Mouse (Mus musculus) kidney, adult 2 months (tissue): ENCODE measurements at regions not wholly inside any gene's neighbourhood (a gene's known extent, or its start where the extent isn't known, plus 50 kb on each side); places are given as distances from the start of the nearest gene placed in this dataset.

Source experiments
- DNase-seq: peaks from one replicate; pipeline ENCODE4 v3.0.0; 2021
- H3K27ac ChIP-seq: fragments of 200-500 bp; 2 replicates; pipeline ENCODE4 v1.5.1; 2012; ENCODE audit warnings: low read depth, low read length, control low read depth, inconsistent platforms; ENCODE audit not compliant: insufficient read depth
- H3K27me3 ChIP-seq: fragments of 200-500 bp; replicated peaks from 2 replicates; pipeline ENCODE4 v1.6.1; 2012; ENCODE audit warnings: mild to moderate bottlenecking, moderate library complexity, low read length, inconsistent platforms; ENCODE audit not compliant: control insufficient read depth, insufficient read depth
- H3K36me3 ChIP-seq: fragments of 200-500 bp; 2 replicates; pipeline ENCODE4 v1.6.1; 2012; ENCODE audit warnings: mild to moderate bottlenecking, moderate library complexity, low read length, inconsistent platforms; ENCODE audit not compliant: control insufficient read depth, insufficient read depth
- H3K4me1 ChIP-seq: fragments of 200-500 bp; 2 replicates; pipeline ENCODE4 v1.6.1; 2011; ENCODE audit warnings: low read length; ENCODE audit not compliant: control insufficient read depth, insufficient read depth
- H3K4me3 ChIP-seq: fragments of 200-500 bp; 2 replicates; pipeline ENCODE4 v1.5.1; 2011; ENCODE audit warnings: mild to moderate bottlenecking, low read depth, low read length, control low read depth; ENCODE audit not compliant: insufficient read depth
- CTCF ChIP-seq: fragments of 200-500 bp; conservative IDR thresholded peaks from 2 replicates; pipeline ENCODE4 v1.5.1; 2011; ENCODE audit warnings: low read depth, mild to moderate bottlenecking, control low read depth, low read length, moderate library complexity, mixed read lengths; ENCODE audit not compliant: insufficient read depth, insufficient read length
- POLR2A ChIP-seq: fragments of 200-500 bp; IDR thresholded peaks from one replicate; pipeline ENCODE4 v1.6.1; 2011; ENCODE audit warnings: low read depth, low read length, control low read depth
- WGBS: fragments of 180-500 bp; shearing (Covaris S2); methylation state at CpG from one replicate; pipeline ENCODE4 v1.1.7; 2018; 5-methylcytosine and 5-hydroxymethylcytosine counted together

- WGBS = 87% methylated on average over 1 of the region's 1 CpGs
- no peaks in the 10 kb centered on the region for H3K27me3 ChIP-seq
- H3K36me3 ChIP-seq = no peaks in the 10 kb centered on the region
- DNase-seq = no peak
- no peak overlapping the region for H3K27ac ChIP-seq
- TF ChIP-seq CTCF = no peak
- TF ChIP-seq POLR2A = no peak
- no peaks in the 10 kb centered on the region for H3K4me1 ChIP-seq
- no peak overlapping the region for H3K4me3 ChIP-seq
Observed at GRCm38 (mm10) chr2:139120905-139121304, 372.8 kb upstream of the Sptlc3 start.

DNA sequence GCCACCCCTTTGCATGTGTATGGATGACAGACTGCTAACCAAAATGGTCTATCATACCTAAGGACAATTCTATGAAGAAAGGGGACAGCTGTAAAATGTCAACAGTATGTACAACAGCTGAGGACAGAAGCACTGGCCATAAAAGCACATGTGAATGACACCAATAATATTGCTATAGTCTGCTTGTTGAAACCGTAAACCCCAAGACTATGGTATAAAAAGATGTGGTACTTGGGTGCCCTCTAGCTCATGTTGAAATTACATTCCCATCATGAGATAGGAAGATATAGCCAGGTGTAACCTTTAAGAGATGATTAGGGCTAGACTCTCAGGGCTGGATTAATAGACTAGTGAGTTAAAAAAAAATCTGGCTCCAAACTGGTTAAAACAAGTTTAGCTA is 361.6 kb upstream of the Sptlc3 start:
- H3K4me1 ChIP-seq = no peaks in the 10 kb centered on the region
- no peak overlapping the region for H3K4me3 ChIP-seq
- no peak for DNase-seq
- no peak overlapping the region for H3K27ac ChIP-seq
- no peak for TF ChIP-seq POLR2A
- TF ChIP-seq CTCF = no peak
- H3K27me3 ChIP-seq = no peaks in the 10 kb centered on the region
- no peaks in the 10 kb centered on the region for H3K36me3 ChIP-seq
- 32% methylated on average over 1 of the region's 1 CpGs for WGBS

DNA sequence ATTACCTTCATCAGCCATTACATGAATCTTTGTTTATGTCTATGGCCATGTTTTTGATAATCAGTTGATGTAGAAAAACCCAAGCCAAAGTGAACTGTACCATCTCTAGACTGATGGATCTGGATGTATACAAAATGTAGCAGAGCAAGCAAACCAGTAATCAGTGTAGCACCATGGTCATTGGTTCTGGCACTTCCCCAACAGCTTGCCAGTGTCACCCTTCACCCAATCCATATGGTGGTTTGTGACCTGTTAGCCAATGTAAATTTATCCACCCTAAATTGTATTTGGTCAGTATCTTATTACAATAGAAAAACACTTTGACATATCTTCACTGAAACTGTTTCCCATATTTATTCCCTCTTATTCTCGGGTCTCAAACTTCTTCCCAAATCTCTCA is 346.7 kb upstream of the Sptlc3 start:
- Histone ChIP-seq H3K36me3 (no peaks in the 10 kb centered on the region), H3K27me3 (no peaks in the 10 kb centered on the region), H3K27ac (no peak overlapping the region), H3K4me3 (no peak overlapping the region), H3K4me1 (no peaks in the 10 kb centered on the region)
- no peak for DNase-seq
- WGBS = 39% methylated on average over 1 of the region's 1 CpGs
- TF ChIP-seq CTCF (no peak), POLR2A (no peak)

DNA sequence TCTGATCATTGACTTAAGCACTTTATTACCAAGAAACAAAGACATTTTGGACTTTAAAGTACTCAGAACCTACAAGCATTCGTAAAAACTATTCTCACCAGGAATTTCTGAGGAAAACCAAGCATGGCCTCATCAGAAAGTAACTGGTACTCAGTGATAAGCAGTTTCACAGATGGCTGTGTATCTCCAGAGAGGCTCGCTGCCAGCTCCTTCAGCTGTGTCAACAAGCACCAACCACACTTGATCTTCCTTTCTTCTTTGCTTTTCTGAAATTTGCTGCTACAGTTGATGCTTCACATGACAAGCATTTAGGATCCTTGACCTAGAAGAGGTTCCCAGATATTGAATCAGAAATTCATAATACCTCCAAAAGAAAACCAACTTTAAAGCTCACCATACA is 314.1 kb upstream of the Sptlc3 start:
- Histone ChIP-seq H3K27me3 (no peaks in the 10 kb centered on the region), H3K4me1 (no peaks in the 10 kb centered on the region), H3K36me3 (no peaks in the 10 kb centered on the region), H3K27ac (no peak overlapping the region), H3K4me3 (no peak overlapping the region)
- DNase-seq = no peak
- 59% methylated on average over 2 of the region's 2 CpGs for whole genome bisulfite sequencing
- TF ChIP-seq CTCF (no peak), POLR2A (no peak)

- no peak overlapping the region for H3K27ac ChIP-seq
- H3K4me3 ChIP-seq = no peak overlapping the region
- H3K36me3 ChIP-seq = no peaks in the 10 kb centered on the region
- no peak for DNase-seq
- WGBS = 77% methylated on average over 2 of the region's 2 CpGs
- no peaks in the 10 kb centered on the region for H3K27me3 ChIP-seq
- TF ChIP-seq CTCF = no peak
- no peak for TF ChIP-seq POLR2A
- H3K4me1 ChIP-seq = no peaks in the 10 kb centered on the region
Observed at GRCm38 (mm10) chr2:139198281-139198680, 295.4 kb upstream of the Sptlc3 start.

- H3K4me1 ChIP-seq = no peaks in the 10 kb centered on the region
- H3K36me3 ChIP-seq = no peaks in the 10 kb centered on the region
- no peaks in the 10 kb centered on the region for H3K27me3 ChIP-seq
- no peak for TF ChIP-seq POLR2A
- TF ChIP-seq CTCF = no peak
- WGBS = 43% methylated on average over 1 of the region's 1 CpGs
- no peak overlapping the region for H3K27ac ChIP-seq
- no peak for DNase-seq
- no peak overlapping the region for H3K4me3 ChIP-seq
Observed at GRCm38 (mm10) chr2:139207649-139208048, 286.1 kb upstream of the Sptlc3 start.

DNA sequence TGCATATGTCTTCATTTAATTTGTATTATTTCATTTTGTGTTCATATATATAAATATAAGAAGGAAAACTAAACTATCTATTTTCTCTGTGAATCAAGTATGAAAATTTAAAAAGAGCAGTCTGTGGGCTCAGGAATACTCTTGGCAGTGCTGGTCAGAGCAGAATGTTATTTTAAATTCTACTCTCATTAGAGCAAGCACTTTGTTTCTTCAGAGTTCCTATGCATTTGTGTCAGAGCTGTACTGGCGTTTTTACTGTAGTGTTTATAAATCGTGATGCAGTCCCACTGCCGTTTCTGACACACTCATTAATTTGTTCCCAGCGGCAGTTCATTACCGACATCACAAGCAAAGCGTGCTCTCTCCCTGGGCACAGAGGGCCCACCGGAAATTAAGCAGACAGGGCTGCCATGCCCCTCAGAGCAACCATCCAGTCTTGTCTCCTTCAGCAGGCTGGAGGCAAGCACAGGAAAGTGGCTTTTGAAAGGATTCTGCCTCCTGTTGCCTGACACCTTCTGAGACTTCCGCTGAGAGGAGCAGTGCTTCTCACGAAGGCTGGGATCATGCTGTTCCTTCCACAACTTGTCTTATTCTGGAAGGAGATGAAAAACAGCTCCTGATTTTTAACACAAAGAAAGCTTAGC is 272.8 kb upstream of the Sptlc3 start:
- 23% methylated on average over 9 of the region's 9 CpGs for WGBS
- Histone ChIP-seq H3K36me3 (no peaks in the 10 kb centered on the region), H3K27ac (no peak overlapping the region), H3K27me3 (no peaks in the 10 kb centered on the region), H3K4me3 (no peak overlapping the region), H3K4me1 (no peaks in the 10 kb centered on the region)
- TF ChIP-seq CTCF (no peak), POLR2A (no peak)
- no peak for DNase-seq

GRCm38 (mm10) chr2:139230453-139230852 is 263.3 kb upstream of the Sptlc3 start:
- Histone ChIP-seq H3K4me3 (no peak overlapping the region), H3K36me3 (no peaks in the 10 kb centered on the region)
- 34% methylated on average over 3 of the region's 3 CpGs for WGBS

More at GRCm38 (mm10) chr2:139230453-139230852, 263.3 kb upstream of the Sptlc3 start:
- peak; percentile 4 for DNase-seq
- Histone ChIP-seq H3K4me1 (no peaks in the 10 kb centered on the region), H3K27me3 (no peaks in the 10 kb centered on the region), H3K27ac (no peak overlapping the region)
- TF ChIP-seq CTCF = no peak
- no peak for TF ChIP-seq POLR2A
